Mouse (Mus musculus) olfactory bulb, adult 2 months (tissue): Measurements from ENCODE around the gene Cyp26a1.

Source experiments
- CTCF ChIP-seq: fragments of 200-500 bp; IDR thresholded peaks from 2 replicates; pipeline ENCODE4 v1.5.1; 2012; ENCODE audit warnings: low read depth, mild to moderate bottlenecking, low read length, moderate library complexity; ENCODE audit not compliant: insufficient read depth
- POLR2A ChIP-seq: fragments of 200-500 bp; IDR thresholded peaks from 2 replicates; pipeline ENCODE4 v1.6.1; 2012; ENCODE audit warnings: mild to moderate bottlenecking, low read depth, low read length, moderate library complexity; ENCODE audit not compliant: insufficient read depth

DNA sequence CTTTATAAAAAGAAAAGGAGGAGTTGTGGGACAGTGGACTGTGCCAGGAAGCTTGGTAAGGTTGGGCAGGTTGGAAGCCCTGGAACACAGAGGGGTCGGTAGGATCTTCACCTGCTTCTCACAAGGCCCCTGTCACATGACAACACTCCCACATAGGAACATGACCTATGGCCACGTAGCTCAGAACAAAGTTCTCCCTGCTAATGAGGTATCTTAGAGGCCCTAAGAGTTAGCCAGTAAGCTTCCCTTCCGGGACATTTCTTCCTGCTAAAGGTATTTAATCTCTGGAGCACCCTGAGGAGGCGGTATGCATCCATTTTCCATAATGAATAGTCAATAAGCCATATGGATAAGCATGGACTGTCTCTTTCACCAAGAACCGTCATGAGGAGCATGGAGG, 28.1 kb upstream of the Cyp26a1 start:
- TF ChIP-seq POLR2A: no peak
- no peak for TF ChIP-seq CTCF
